Comparison of ENCODE assay signal across 10 mouse cellular contexts in the genomic region with DNA sequence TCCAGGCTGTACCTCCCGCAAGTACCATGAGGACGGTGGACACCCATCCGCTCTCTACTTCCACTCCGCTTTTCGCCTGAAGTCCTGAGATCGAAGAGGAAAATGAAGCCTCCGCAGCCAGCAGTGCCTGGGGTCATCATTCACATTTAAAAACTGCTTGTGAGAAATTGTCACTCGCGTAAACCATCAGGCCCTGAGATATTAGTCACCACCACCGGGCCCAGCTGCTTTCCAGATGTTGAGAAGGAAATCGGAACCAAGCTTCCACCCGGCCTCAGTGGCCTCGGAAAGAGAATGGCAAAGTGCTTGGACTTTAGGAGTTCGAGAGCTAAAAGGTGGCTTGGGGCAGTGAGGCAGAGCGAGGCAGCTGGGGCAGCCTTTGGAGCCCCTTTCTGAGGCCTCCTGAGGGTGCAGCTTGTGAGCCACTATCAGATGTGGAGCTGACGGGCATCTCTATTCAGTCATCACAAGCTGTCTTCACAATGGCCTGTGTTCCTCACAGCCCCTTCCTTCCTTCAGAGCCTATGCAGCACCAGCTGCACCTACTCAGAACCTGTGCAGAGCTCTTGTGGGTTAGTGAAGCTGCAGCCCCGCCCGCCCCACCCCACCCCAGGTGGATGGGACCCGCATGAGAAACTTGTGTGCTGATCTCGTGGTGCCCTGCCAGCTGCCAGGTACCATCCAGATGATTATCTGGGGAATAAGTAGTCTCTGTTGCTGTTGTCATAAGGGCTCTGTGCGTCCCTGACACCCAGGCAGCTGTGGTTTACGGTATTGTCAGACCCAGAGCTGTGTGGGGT. TPM values are rescaled to one million over a fixed set of nuclear protein-coding genes. Genes with fewer than 3 reads are reported as not detected.
DNase-seq lines count a peak whose midpoint lies in the region; ATAC-seq lines count a peak whose summit lies in the region.
"Had no signal": no experiment of that assay in that cellular context is flagged by ENCODE, and none has a peak within 500 bp of the region (broad histone marks: within the 10 kb centered on the region; RNA-seq: fewer than 3 reads in every experiment).

No protein-coding gene starts in this region.

- ATAC-seq in neural tube, embryonic 13.5 days (ENCODE audit: low read depth): no peak
- 0 out of 2 replicates have a peak, but pooled peaks have one; percentile 19 for ATAC-seq in intestine, embryonic 15.5 days
- ATAC-seq in megakaryocyte-erythroid progenitor cell, adult 5-6 weeks (replicated peaks; ENCODE audit: low FRiP score, low TSS enrichment, poor library complexity, severe bottlenecking): peak; percentile 30; the same call in 1 of the 2 replicates
- ATAC-seq: Patski had no signal

- no peaks in the 10 kb centered on the region for H3K9me3 ChIP-seq in neural tube, embryonic 13.5 days
- no peaks in the 10 kb centered on the region for H3K9me3 ChIP-seq in intestine, embryonic 15.5 days
- H3K9me3 ChIP-seq: hindbrain, embryonic 15.5 days had no signal

- H3K4me3 ChIP-seq in neural tube, embryonic 13.5 days: no peak overlapping the region
- no peak overlapping the region for H3K4me3 ChIP-seq in intestine, embryonic 15.5 days (replicated peaks)
- H3K4me3 ChIP-seq: hindbrain, embryonic 15.5 days; megakaryocyte, embryonic 14.5 days had no signal

- 0 out of 2 replicates have a peak overlapping the region, but pooled peaks have one; percentile 34 for H3K9ac ChIP-seq in neural tube, embryonic 13.5 days
- no peak overlapping the region for H3K9ac ChIP-seq in intestine, embryonic 15.5 days
- H3K9ac ChIP-seq: hindbrain, embryonic 15.5 days had no signal

- WGBS in neural tube, embryonic 13.5 days: 77% methylated on average over 22 of the region's 22 CpGs
- WGBS in intestine, embryonic 15.5 days: 53% methylated on average over 22 of the region's 22 CpGs

- H3K4me2 ChIP-seq in neural tube, embryonic 13.5 days: no peak overlapping the region
- peak overlapping the region; percentile 34; the same call in 1 of the 2 replicates for H3K4me2 ChIP-seq in intestine, embryonic 15.5 days (replicated peaks)
- H3K4me2 ChIP-seq: hindbrain, embryonic 15.5 days had no signal

- peaks cover 32% of the 10 kb centered on the region for H3K4me1 ChIP-seq in neural tube, embryonic 13.5 days (replicated peaks)
- H3K4me1 ChIP-seq in intestine, embryonic 15.5 days (replicated peaks): peaks cover 27% of the 10 kb centered on the region

- H3K27me3 ChIP-seq in neural tube, embryonic 13.5 days: no peaks in the 10 kb centered on the region
- H3K27me3 ChIP-seq in intestine, embryonic 15.5 days (replicated peaks): no peaks in the 10 kb centered on the region
- H3K27me3 ChIP-seq: hindbrain, embryonic 15.5 days; Patski had no signal

- H3K27ac ChIP-seq in neural tube, embryonic 13.5 days (replicated peaks): no peak overlapping the region
- peak overlapping the region; percentile 82 for H3K27ac ChIP-seq in intestine, embryonic 15.5 days
- H3K27ac ChIP-seq: hindbrain, embryonic 15.5 days had no signal

- H3K36me3 ChIP-seq in neural tube, embryonic 13.5 days: no peaks in the 10 kb centered on the region
- no peaks in the 10 kb centered on the region for H3K36me3 ChIP-seq in intestine, embryonic 15.5 days
- H3K36me3 ChIP-seq: hindbrain, embryonic 15.5 days had no signal

- DNase-seq in neural tube, embryonic 10.5 days (ENCODE audit: extremely low spot score, low spot score): no peak
- no peak for DNase-seq in cerebellum, adult 8-10 months
- DNase-seq in kidney, postnatal 25 days: no peak
- DNase-seq in left cerebral cortex, adult 11 months (ENCODE audit: low spot score): no peak

RNA-seq across cellular contexts. Expression of a gene that starts 39.5 kb away (rescaled TPM):
- 1.9 and 2.5 TPM in 2 replicates for polyA plus RNA-seq in neural tube, embryonic 13.5 days (2015; fragmentation: Nextera tagmentation; extraction: Ambion mirVana)
- 3.7 and 3.8 TPM in 2 replicates for polyA plus RNA-seq in intestine, embryonic 15.5 days (2015; fragmentation: Nextera tagmentation; extraction: Ambion mirVana)
- total RNA-seq in megakaryocyte-erythroid progenitor cell, adult 5-6 weeks (2014; fragmentation: Nextera tagmentation): not detected in 2 replicates
- not detected in 2 replicates for total RNA-seq in megakaryocyte-erythroid progenitor cell, adult 5-6 weeks (2017)

RNA-seq across cellular contexts. Expression of a gene that starts 42.3 kb away (rescaled TPM):
- polyA plus RNA-seq in neural tube, embryonic 13.5 days (2015; fragmentation: Nextera tagmentation; extraction: Ambion mirVana): 0.68 and 0.96 TPM in 2 replicates
- polyA plus RNA-seq in intestine, embryonic 15.5 days (2015; fragmentation: Nextera tagmentation; extraction: Ambion mirVana): 2.3 and 2.8 TPM in 2 replicates
- total RNA-seq in megakaryocyte-erythroid progenitor cell, adult 5-6 weeks (2014; fragmentation: Nextera tagmentation): 0.27 TPM in 1 of 2 replicates, not detected in the other
- 0.80 TPM in 2 replicates for total RNA-seq in megakaryocyte-erythroid progenitor cell, adult 5-6 weeks (2017)
